Mouse (Mus musculus) liver, postnatal 0 days (tissue): Measurements from ENCODE around the gene Xkr8.

Experiments used
- CTCF ChIP-seq: sonication (generic); IDR thresholded peaks from 2 replicates; pipeline ENCODE4 v1.5.1; 2016; ENCODE audit warnings: antibody characterized with exemption, low read depth
- EP300 ChIP-seq: IDR thresholded peaks from 2 replicates; pipeline ENCODE4 v1.6.1; 2016; ENCODE audit warnings: antibody characterized with exemption, low read depth, mild to moderate bottlenecking

DNA sequence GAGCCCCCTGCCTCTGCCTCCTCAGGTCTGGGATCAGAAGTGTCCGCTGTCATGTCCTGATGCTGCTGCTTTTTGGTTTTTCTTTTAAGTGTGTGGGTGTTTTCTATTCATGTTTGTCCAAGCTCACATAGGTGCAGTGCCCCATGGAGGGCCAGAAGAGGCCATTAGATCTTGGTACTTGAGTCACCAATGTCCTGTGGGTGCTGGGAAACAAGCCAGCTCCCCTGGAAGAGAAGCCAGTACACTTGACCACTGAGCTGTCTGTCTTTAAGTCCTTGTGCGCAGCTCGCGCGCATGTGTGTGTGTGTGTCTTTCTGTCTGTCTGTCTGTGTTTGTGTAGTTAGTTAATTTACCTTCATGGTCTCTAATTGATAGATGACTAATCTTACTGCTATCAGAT lies 30.3 kb downstream of the Xkr8 start:
- no peak for TF ChIP-seq CTCF
- TF ChIP-seq EP300 = no peak
